Mouse (Mus musculus) erythroid progenitor cell, adult 5-6 weeks (primary cell): ENCODE measurements around the gene Nampt. TPM values are rescaled to one million over a fixed set of nuclear protein-coding genes. Genes with fewer than 3 reads are reported as not detected.
"Not testable (repeated sequence)": the region's sequence is repeated elsewhere in the genome, so short reads cannot be mapped to it uniquely, and the experiment has no call there.

Experiments
- ATAC-seq: replicated peaks from 2 replicates; pipeline ENCODE4 v1.8.0; 2016; ENCODE audit warnings: moderate number of reproducible peaks, mild to moderate bottlenecking, moderate TSS enrichment, inconsistent platforms; ENCODE audit not compliant: poor library complexity, low FRiP score, severe bottlenecking
- total RNA-seq, 2 experiments: library from RNA; stranded (forward) in 1 of 2; stranded (reverse) in 1 of 2; fragments of 150-400 nt in 1 of 2; fragments of 186-747, 209-891 nt in 1 of 2; gene quantifications; 2 replicates each; pipeline versions ENCODE4 v1.2.3 to v1.2.4; 2015 to 2017; ENCODE audit warnings: low replicate concordance in 2 of 2

Gene Nampt
- total RNA-seq, 2 experiments from 2014 or later: 6.0 to 14.7 TPM

GRCm38 (mm10) chr12:32838406-32838805, 19.1 kb downstream of the Nampt start:
- ATAC-seq: no peak

- ATAC-seq: no peak
These were observed 19.6 kb downstream of the Nampt start for GRCm38 (mm10) chr12:32838954-32839353.

- no peak for ATAC-seq
These were observed 22.1 kb downstream of the Nampt start for GRCm38 (mm10) chr12:32841442-32841900.

- no peak for ATAC-seq
These were observed 27.0 kb downstream of the Nampt start for GRCm38 (mm10) chr12:32846325-32846724.

GRCm38 (mm10) chr12:32853757-32854156, 34.4 kb downstream of the Nampt start:
- ATAC-seq: no peak

- ATAC-seq: no peak
These were observed 35.5 kb downstream of the Nampt start for GRCm38 (mm10) chr12:32854866-32855265.

GRCm38 (mm10) chr12:32855398-32855797, 36.1 kb downstream of the Nampt start:
- no peak for ATAC-seq

- ATAC-seq: no peak
These were observed 37.6 kb downstream of the Nampt start for GRCm38 (mm10) chr12:32856707-32857511.

- ATAC-seq: no peak
These were observed 39.1 kb downstream of the Nampt start for GRCm38 (mm10) chr12:32858444-32858843.

GRCm38 (mm10) chr12:32860820-32861219, 41.5 kb downstream of the Nampt start:
- no peak for ATAC-seq

- ATAC-seq: no peak
These were observed 51.5 kb downstream of the Nampt start for GRCm38 (mm10) chr12:32870815-32871214.

GRCm38 (mm10) chr12:32877500-32877899, 58.2 kb downstream of the Nampt start:
- ATAC-seq: no peak

GRCm38 (mm10) chr12:32877964-32878571, 58.7 kb downstream of the Nampt start:
- ATAC-seq: no peak

- no peak for ATAC-seq
These were observed 60.0 kb downstream of the Nampt start for GRCm38 (mm10) chr12:32879371-32879770.

- ATAC-seq: no peak
These were observed 65.0 kb downstream of the Nampt start for GRCm38 (mm10) chr12:32884356-32884755.

GRCm38 (mm10) chr12:32885041-32885440, 65.7 kb downstream of the Nampt start:
- ATAC-seq: no peak

GRCm38 (mm10) chr12:32886353-32886752, 67.0 kb downstream of the Nampt start:
- no peak for ATAC-seq

- no peak for ATAC-seq
These were observed 68.9 kb downstream of the Nampt start for GRCm38 (mm10) chr12:32888226-32888625.

- ATAC-seq: no peak
These were observed 70.5 kb downstream of the Nampt start for GRCm38 (mm10) chr12:32889846-32890245.

- no peak for ATAC-seq
These were observed 71.1 kb downstream of the Nampt start for GRCm38 (mm10) chr12:32890455-32890854.

GRCm38 (mm10) chr12:32891271-32891670, 71.9 kb downstream of the Nampt start:
- not testable (repeated sequence) for ATAC-seq
